Mouse (Mus musculus) ES-Bruce4 (cell line): ENCODE measurements around the gene St3gal3.

ENCODE experiments used
- CTCF ChIP-seq: IDR thresholded peaks from one replicate; pipeline ENCODE4 v1.8.1; 2011; ENCODE audit warnings: low read depth, low read length
- EP300 ChIP-seq: IDR thresholded peaks from 2 replicates; pipeline ENCODE4 v1.6.1; 2011; ENCODE audit warnings: low read depth, low read length; ENCODE audit not compliant: insufficient read depth
- POLR2A ChIP-seq: IDR thresholded peaks from one replicate; pipeline ENCODE4 v1.8.1; 2011; ENCODE audit warnings: low read length; ENCODE audit not compliant: insufficient read depth

DNA sequence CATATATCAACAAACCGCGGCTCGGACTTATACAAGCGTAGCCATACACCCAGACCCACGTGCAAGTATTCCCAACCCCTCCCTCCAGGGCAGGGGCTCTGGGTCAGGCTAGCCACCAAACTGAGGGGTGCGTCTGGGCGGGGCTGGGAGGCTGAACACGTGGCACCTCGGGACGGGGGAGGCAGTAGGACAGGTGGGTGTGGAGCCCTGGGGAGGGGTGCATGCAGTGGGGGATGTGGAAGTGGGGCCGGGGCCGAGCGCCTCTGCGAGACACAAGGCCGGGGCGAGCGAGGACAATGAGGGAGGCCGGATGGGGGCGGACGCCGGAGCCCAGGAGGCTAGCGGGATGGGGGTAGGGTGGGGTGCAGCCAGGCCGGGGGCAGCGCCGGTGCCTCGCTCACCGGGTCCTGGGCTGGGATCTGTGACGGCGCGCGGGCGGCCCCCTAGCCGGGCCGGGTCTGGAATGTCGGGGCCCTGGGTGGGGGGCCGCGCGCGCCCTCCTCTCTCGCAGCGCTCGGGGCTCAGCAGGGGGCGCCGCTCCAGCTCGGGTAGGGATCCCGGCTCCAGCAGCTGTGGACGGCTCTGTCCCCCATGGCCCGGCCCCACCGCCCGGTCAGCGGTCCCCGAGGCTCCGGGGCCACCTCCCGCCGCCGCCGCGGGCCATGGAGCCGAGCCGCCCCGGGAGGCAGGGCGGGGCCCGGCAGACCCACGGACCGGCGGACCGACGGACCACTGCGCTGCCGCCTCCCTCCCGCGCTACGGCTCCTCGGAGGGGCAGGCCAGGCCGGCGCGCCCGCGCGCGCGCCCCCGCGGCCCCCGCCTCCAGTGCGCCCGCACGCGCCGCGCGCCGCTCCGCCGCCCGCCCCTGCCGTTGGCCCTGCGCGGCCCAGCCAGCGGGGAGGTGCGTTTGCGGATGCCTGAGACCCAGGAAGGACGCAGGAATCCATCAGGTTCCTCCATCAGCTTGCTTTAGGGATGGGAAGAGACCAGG is 251.7 kb downstream of the St3gal3 start, which contains the start of gene B4galt2:
- TF ChIP-seq EP300 (no peak), POLR2A (no peak), CTCF (no peak)
